ENCODE assay signal across 8 mouse cellular contexts in genomic region chr14:74602543-74602942, GRCm38 (mm10). TPM values are rescaled to one million over a fixed set of nuclear protein-coding genes. Genes with fewer than 3 reads are reported as not detected.
DNase-seq lines count a peak whose midpoint lies in the region; ATAC-seq lines count a peak whose summit lies in the region.

No protein-coding gene starts in this region.

- no peaks in the 10 kb centered on the region for H3K27me3 ChIP-seq in kidney, embryonic 14.5 days (ENCODE audit: control insufficient read depth, insufficient read depth, low read length)

- no peak overlapping the region for H3K27ac ChIP-seq in kidney, embryonic 14.5 days (ENCODE audit: low read depth, low read length)

- intact Hi-C loops in left cerebral cortex, postnatal 4 days (cut with DNase I), result no loop called here

- WGBS in kidney, embryonic 14.5 days, result 57% methylated on average over 7 of the region's 7 CpGs

- DNase-seq in kidney, adult 18-20 months, result peak; percentile 60
- peak; percentile 55 for DNase-seq in adipocyte (ENCODE audit: low spot score)
- peak; percentile 28 for DNase-seq in embryo, embryonic 9.5 days (ENCODE audit: extremely low spot score)
- peak; percentile 37 for DNase-seq in induced T-regulatory cell, adult 2 months (ENCODE audit: low read depth)
- peak; percentile 62 for DNase-seq in left cerebral cortex, postnatal 4 days
- DNase-seq in retina, adult 2 months (ENCODE audit: low read depth, low spot score), result peak; percentile 9

- ATAC-seq in kidney, embryonic 14.5 days (ENCODE audit: low FRiP score, low TSS enrichment), result no peak
- ATAC-seq in inflammation-experienced regulatory T-cells, adult 6 months, result no peak

- no peaks in the 10 kb centered on the region for H3K4me1 ChIP-seq in kidney, embryonic 14.5 days (ENCODE audit: control insufficient read depth, insufficient read depth, low read length)

- no peak overlapping the region for H3K4me2 ChIP-seq in kidney, embryonic 14.5 days (replicated peaks; ENCODE audit: low read depth, low read length)

- H3K9me3 ChIP-seq in kidney, embryonic 14.5 days (ENCODE audit: control insufficient read depth, low read length), result no peaks in the 10 kb centered on the region

- H3K36me3 ChIP-seq in kidney, embryonic 14.5 days (ENCODE audit: control insufficient read depth, insufficient read depth, low read length), result no peaks in the 10 kb centered on the region

- no peak overlapping the region for H3K4me3 ChIP-seq in kidney, embryonic 14.5 days (ENCODE audit: low read length)

- no peak overlapping the region for H3K9ac ChIP-seq in kidney, embryonic 14.5 days (ENCODE audit: low read depth, low read length)

RNA-seq across cellular contexts. Expression of gene Htr2a, which starts 38.1 kb away (rescaled TPM):
- 0.33 and 0.60 TPM in 2 replicates for polyA plus RNA-seq in kidney, embryonic 14.5 days (2014; fragmentation: Nextera tagmentation; extraction: Ambion mirVana)
- total RNA-seq in left cerebral cortex, postnatal 4 days (2021), result 1 to 10 TPM; 8.6 to 9.8 TPM
- polyA plus RNA-seq in inflammation-experienced regulatory T-cells, adult 6 months (2017; shearing (Covaris generic)), result under 1 TPM in 2 of 3 experiments, not detected in 1; 0.09 to 0.15 TPM

Comparison
In these comparisons a context has a peak if more than half of its experiments do, and no peak if none do; other contexts are left out.
1. DNase-seq: peak in every context shown above with its lines; median percentile 62 in left cerebral cortex, postnatal 4 days; 60 in kidney, adult 18-20 months; 55 in adipocyte; 37 in induced T-regulatory cell, adult 2 months; 28 in embryo, embryonic 9.5 days; 9 in retina, adult 2 months.